Mouse (Mus musculus): ENCODE results near the gene Chchd1. TPM values are rescaled to one million over a fixed set of nuclear protein-coding genes. Genes with fewer than 3 reads are reported as not detected.
A peak's percentile ranks its signal among the peaks of the same experiment; 100 is the strongest.

Chchd1 gene
- polyA plus RNA-seq, 1 experiment from 2014 or later: 218 TPM

DNA sequence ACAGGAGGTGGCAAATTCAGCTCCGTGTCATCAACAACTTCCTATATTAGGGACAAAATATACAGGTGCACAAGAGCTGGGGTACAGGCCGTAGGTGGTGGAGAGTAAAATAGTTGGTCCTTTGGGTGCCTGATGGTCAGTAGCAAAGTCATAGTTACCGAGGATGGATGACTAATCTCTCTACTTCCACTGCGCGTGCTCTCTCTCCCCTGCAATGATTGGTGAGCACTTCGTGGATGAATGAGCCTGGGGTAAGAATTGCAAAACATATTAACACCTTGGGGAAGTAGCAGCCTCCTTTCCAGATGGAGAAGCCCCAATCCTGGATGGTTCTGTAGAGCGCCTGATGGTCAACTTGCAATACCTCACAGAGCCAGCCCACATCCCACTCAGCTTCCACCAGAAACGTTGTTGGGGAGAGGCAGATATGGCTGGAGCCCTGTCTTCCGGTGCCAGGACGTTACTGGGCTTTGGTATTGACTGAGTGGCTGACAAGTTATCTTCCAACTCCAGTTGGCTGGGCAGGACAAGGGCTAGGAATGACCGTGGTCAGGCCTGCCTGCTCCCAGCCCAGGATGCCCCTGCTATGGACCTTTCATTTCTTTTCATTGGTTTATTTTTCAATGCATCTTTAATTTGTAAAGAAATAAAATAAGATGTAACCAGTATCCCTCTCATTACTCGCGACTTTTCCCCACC lies 8.5 kb upstream of the Chchd1 start:
- Histone ChIP-seq H3K4me1 (ENCODE audit: control insufficient read depth, insufficient read depth, low read length) (peaks cover 31% of the 10 kb centered on the region), H3K4me3 (ENCODE audit: low read length) (peak overlapping the region; percentile 86), H3K4me2 (replicated peaks; ENCODE audit: low read depth, low read length) (peak overlapping the region; percentile 80), H3K36me3 (ENCODE audit: control insufficient read depth, insufficient read depth, low read length) (peaks cover 60% of the 10 kb centered on the region), H3K27ac (ENCODE audit: low read depth, low read length) (peak overlapping the region; percentile 98), H3K27me3 (ENCODE audit: control insufficient read depth, insufficient read depth, low read length) (no peaks in the 10 kb centered on the region), H3K9me3 (ENCODE audit: control insufficient read depth, low read length) (no peaks in the 10 kb centered on the region), H3K9ac (ENCODE audit: low read depth, low read length) (peak overlapping the region; percentile 87)
- ATAC-seq (ENCODE audit: low FRiP score, low TSS enrichment): peak; percentile 37; the same call in 1 of the 2 replicates
- 44% methylated on average over 13 of the region's 13 CpGs for WGBS

DNA sequence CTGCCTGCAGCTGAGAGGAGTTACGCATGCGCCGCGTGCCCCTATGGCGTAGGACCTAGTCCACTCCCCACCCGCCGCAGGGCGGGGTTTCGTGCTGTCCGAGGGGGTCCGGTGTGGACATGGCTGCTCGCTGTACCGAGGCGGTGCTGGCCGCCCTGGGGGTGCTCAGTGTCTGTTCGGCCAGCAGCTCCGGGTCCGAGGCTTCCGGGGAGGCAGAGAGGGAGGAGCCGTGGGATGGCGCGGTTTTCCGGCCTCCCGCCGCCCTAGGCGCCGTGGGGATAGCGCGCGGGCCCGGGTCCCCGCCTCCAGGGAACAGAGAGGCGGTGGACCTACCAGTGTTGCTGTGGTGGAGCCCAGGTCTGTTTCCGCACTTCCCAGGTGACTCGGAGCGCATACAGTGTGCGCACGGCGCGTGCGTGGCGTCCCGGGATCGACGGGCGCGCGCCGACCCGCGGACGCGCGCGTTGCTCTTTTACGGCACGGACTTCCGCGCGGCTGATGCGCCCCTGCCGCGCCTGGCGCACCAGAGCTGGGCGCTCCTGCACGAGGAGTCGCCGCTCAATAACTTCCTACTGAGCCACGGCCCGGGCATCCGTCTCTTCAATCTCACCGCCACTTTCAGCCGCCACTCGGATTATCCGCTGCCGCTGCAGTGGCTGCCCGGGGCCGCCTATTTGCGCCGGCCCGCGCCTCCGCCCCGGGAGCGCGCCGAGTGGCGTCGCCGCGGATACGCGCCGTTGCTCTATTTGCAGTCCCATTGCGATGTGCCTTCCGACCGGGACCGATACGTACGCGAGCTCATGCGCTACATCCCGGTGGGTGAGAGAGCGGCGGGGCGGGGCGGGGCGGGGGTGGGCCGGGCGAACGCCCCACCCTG lies 7.7 kb upstream of the Chchd1 start, which contains the start of gene Fut11:
Fut11 (plus strand) TSS at position 85 of the 877 bp plus-strand sequence.
- under 1% methylated on average over 109 of the region's 111 CpGs for WGBS
- H3K9ac ChIP-seq (ENCODE audit: low read depth, low read length): peak within 1 kb of the TSS; percentile 87
- peaks cover 52% of the 10 kb centered on the region for H3K36me3 ChIP-seq (ENCODE audit: control insufficient read depth, insufficient read depth, low read length)
- H3K27me3 ChIP-seq (ENCODE audit: control insufficient read depth, insufficient read depth, low read length): no peaks in the 10 kb centered on the region
- H3K27ac ChIP-seq (ENCODE audit: low read depth, low read length): peak within 1 kb of the TSS; percentile 98
- peak within 1 kb of the TSS; percentile 80 for H3K4me2 ChIP-seq (replicated peaks; ENCODE audit: low read depth, low read length)
- no peaks in the 10 kb centered on the region for H3K9me3 ChIP-seq (ENCODE audit: control insufficient read depth, low read length)
- peaks cover 31% of the 10 kb centered on the region for H3K4me1 ChIP-seq (ENCODE audit: control insufficient read depth, insufficient read depth, low read length)
- peak; percentile 95 for ATAC-seq (ENCODE audit: low FRiP score, low TSS enrichment)
- peak within 1 kb of the TSS; percentile 86 for H3K4me3 ChIP-seq (ENCODE audit: low read length)

DNA sequence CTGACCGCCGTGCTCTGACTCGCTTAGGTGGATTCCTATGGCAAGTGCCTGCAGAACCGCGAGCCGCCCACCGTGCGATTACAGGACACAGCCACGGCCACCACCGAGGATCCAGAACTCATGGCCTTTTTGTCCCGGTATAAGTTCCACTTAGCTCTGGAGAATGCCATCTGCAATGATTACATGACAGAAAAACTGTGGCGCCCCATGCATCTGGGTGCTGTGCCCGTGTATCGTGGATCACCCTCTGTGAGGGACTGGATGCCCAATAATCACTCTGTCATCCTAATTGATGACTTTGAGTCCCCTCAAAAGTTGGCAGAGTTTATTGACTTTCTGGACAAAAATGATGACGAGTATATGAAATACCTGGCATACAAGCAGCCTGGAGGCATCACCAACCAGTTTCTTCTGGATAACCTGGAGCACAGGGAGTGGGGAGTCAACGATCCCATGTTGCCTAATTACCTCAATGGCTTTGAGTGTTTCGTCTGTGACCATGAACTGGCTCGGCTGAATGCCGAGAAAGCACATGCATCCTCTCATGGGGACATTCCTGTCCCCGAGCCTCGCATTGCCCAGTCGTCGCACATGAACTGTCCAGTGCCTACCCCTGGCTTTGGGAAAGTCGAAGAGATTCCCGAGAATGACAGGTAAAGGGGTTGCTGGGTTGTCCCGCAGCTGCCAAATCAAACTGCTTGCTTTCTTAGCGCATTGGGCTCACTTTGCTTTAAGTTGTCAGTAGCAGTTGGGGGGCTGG lies 6.9 kb upstream of the Chchd1 start:
- no peaks in the 10 kb centered on the region for H3K27me3 ChIP-seq (ENCODE audit: control insufficient read depth, insufficient read depth, low read length)
- H3K4me1 ChIP-seq (ENCODE audit: control insufficient read depth, insufficient read depth, low read length): peaks cover 31% of the 10 kb centered on the region
- 12% methylated on average over 27 of the region's 27 CpGs for WGBS
- peaks cover 45% of the 10 kb centered on the region for H3K36me3 ChIP-seq (ENCODE audit: control insufficient read depth, insufficient read depth, low read length)
- H3K4me3 ChIP-seq (ENCODE audit: low read length): peak overlapping the region; percentile 86
- H3K4me2 ChIP-seq (replicated peaks; ENCODE audit: low read depth, low read length): peak overlapping the region; percentile 80
- H3K9ac ChIP-seq (ENCODE audit: low read depth, low read length): peak overlapping the region; percentile 87
- no peaks in the 10 kb centered on the region for H3K9me3 ChIP-seq (ENCODE audit: control insufficient read depth, low read length)
- ATAC-seq (ENCODE audit: low FRiP score, low TSS enrichment): no peak
- H3K27ac ChIP-seq (ENCODE audit: low read depth, low read length): peak overlapping the region; percentile 98

DNA sequence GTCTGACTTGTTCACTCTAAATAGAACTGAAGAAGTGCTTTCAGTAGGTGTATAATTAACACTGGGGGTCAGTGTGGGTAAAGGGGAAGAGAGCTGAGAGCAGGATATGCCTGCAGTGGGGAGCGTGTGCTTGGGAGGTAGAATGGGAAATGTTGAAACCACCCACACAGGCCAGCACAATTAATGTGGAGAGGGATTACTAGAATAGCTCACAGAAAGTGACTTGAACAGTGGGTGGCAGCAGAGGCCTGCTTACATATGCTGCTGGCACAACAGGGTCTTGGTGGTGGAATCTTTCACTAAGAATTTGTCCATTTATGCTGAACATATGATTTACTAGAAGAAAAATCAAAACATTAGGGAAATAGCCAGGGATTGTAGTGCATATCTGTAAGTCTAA lies 5.8 kb upstream of the Chchd1 start:
- no peak for ATAC-seq (ENCODE audit: low FRiP score, low TSS enrichment)
- Histone ChIP-seq H3K4me1 (ENCODE audit: control insufficient read depth, insufficient read depth, low read length) (peaks cover 41% of the 10 kb centered on the region), H3K4me3 (ENCODE audit: low read length) (peak overlapping the region; percentile 86; the same call in 1 of the 2 replicates), H3K9ac (ENCODE audit: low read depth, low read length) (peak overlapping the region; percentile 14; the same call in 1 of the 2 replicates), H3K27me3 (ENCODE audit: control insufficient read depth, insufficient read depth, low read length) (no peaks in the 10 kb centered on the region), H3K27ac (ENCODE audit: low read depth, low read length) (no peak overlapping the region), H3K9me3 (ENCODE audit: control insufficient read depth, low read length) (no peaks in the 10 kb centered on the region), H3K4me2 (replicated peaks; ENCODE audit: low read depth, low read length) (peak overlapping the region; percentile 80), H3K36me3 (ENCODE audit: control insufficient read depth, insufficient read depth, low read length) (peaks cover 35% of the 10 kb centered on the region)
- 21% methylated on average over 1 of the region's 1 CpGs for WGBS

DNA sequence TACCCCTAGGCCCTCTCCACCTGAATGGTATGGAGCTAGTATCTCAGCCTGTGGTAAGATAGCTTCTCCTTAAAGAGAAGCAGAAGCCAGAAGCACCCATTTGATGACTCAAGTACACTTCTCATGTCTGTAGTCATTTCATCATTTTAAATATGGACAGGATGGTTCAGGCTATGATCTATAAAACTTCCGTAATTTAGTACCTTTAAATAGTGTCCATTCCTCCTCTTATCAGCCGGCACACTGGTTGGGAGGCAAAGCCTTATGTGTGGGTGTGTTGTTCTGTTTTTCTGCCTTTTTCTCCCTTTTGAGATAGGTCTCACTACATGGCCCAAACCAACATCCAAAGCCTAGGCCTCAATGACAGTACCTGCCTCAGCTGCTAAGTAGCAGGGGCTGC lies 4.3 kb upstream of the Chchd1 start:
- Histone ChIP-seq H3K9me3 (ENCODE audit: control insufficient read depth, low read length) (no peaks in the 10 kb centered on the region), H3K9ac (ENCODE audit: low read depth, low read length) (no peak overlapping the region), H3K27me3 (ENCODE audit: control insufficient read depth, insufficient read depth, low read length) (no peaks in the 10 kb centered on the region), H3K36me3 (ENCODE audit: control insufficient read depth, insufficient read depth, low read length) (peaks cover 19% of the 10 kb centered on the region), H3K4me3 (ENCODE audit: low read length) (no peak overlapping the region), H3K4me1 (ENCODE audit: control insufficient read depth, insufficient read depth, low read length) (peaks cover 43% of the 10 kb centered on the region), H3K27ac (ENCODE audit: low read depth, low read length) (no peak overlapping the region), H3K4me2 (replicated peaks; ENCODE audit: low read depth, low read length) (0 out of 2 replicates have a peak overlapping the region, but pooled peaks have one; percentile 1)
- WGBS: 87% methylated on average over 2 of the region's 2 CpGs
- ATAC-seq (ENCODE audit: low FRiP score, low TSS enrichment): no peak

DNA sequence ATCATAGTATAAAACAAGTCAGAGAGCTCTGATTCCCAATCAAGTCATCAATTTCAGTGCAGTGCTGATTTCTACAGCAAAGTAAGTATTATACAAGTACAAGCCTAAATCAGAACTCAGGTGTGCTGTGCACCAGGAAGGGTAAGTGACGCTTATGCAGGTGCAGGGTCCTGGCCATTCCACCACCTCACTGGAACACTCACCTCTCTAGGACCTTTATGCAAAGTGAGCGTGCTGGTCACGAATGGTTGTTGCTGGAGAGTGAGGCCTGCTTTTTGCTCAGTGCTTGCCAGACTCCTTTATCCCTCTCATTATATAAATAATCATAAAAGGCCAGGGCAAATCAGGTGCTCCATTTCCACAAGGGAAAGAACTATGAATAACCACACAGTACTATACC lies 2.4 kb upstream of the Chchd1 start:
- H3K4me3 ChIP-seq (ENCODE audit: low read length): no peak overlapping the region

DNA sequence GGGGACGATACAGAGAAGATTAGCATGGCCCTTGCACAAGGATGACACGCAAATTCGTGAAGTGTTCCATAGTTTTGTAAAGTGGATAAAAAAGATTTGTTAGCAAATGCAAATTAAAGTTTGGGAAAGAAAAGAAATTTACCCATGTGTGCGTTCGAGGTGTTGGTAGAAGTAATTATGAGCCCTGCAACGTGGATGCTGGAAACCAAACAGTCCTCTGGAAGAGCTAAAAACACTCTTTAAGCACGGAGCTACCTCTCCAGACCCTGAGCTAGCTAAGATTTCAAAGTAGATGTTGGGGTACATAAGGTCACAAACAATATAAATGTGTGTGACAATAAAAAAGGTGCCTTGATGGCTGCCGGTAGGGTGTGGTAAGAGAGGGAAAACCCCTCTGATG lies 1.3 kb upstream of the Chchd1 start:
- H3K4me3 ChIP-seq (ENCODE audit: low read length): peak overlapping the region; percentile 90
- H3K4me1 ChIP-seq (ENCODE audit: control insufficient read depth, insufficient read depth, low read length): peaks cover 35% of the 10 kb centered on the region
- 78% methylated on average over 8 of the region's 8 CpGs for WGBS
- H3K4me2 ChIP-seq (replicated peaks; ENCODE audit: low read depth, low read length): peak overlapping the region; percentile 63
- peak overlapping the region; percentile 89; the same call in 1 of the 2 replicates for H3K9ac ChIP-seq (ENCODE audit: low read depth, low read length)
- peaks cover 23% of the 10 kb centered on the region for H3K36me3 ChIP-seq (ENCODE audit: control insufficient read depth, insufficient read depth, low read length)
- no peak for ATAC-seq (ENCODE audit: low FRiP score, low TSS enrichment)
- H3K27ac ChIP-seq (ENCODE audit: low read depth, low read length): no peak overlapping the region
- no peaks in the 10 kb centered on the region for H3K9me3 ChIP-seq (ENCODE audit: control insufficient read depth, low read length)
- no peaks in the 10 kb centered on the region for H3K27me3 ChIP-seq (ENCODE audit: control insufficient read depth, insufficient read depth, low read length)

More for the DNA sequence above, 2.4 kb upstream of the Chchd1 start:
- no peak for ATAC-seq (ENCODE audit: low FRiP score, low TSS enrichment)
- H3K4me2 ChIP-seq (replicated peaks; ENCODE audit: low read depth, low read length): no peak overlapping the region
- H3K9ac ChIP-seq (ENCODE audit: low read depth, low read length): no peak overlapping the region
- WGBS: 79% methylated on average over 3 of the region's 3 CpGs
- H3K9me3 ChIP-seq (ENCODE audit: control insufficient read depth, low read length): no peaks in the 10 kb centered on the region
- H3K27ac ChIP-seq (ENCODE audit: low read depth, low read length): no peak overlapping the region
- H3K4me1 ChIP-seq (ENCODE audit: control insufficient read depth, insufficient read depth, low read length): peaks cover 42% of the 10 kb centered on the region
- no peaks in the 10 kb centered on the region for H3K27me3 ChIP-seq (ENCODE audit: control insufficient read depth, insufficient read depth, low read length)
- peaks cover 23% of the 10 kb centered on the region for H3K36me3 ChIP-seq (ENCODE audit: control insufficient read depth, insufficient read depth, low read length)

DNA sequence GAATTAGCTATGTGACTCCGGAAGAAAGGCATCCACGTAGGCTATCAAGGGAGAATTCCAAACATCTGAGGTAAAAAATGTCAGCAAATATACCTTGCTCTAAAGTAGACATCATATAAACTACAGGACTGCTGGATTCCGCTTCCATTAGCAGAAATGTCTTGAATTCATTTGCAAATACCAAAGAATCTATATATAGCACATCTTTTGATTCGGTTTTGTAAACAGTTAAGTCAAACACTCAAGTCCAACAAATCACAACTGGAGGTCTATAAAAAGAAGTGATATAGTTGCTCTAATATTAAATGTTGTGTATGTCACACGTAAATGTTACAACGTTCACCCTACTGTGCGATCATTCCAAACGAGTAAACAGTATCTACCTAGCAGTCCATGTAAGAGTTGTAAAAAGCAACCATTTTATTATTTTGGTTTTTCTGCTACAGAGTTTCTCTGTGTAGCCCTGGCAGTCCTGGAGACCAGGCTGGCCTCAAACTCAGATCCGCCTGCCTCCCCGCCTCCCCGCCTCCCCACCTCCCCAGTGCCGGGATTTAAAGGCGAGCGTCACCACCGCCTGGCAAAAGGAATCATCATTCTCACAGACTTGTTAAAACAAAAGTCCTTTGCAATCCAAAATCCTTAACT lies 588 bp upstream of the Chchd1 start:
- Histone ChIP-seq H3K27me3 (ENCODE audit: control insufficient read depth, insufficient read depth, low read length) (no peaks in the 10 kb centered on the region), H3K27ac (ENCODE audit: low read depth, low read length) (peak overlapping the region; percentile 90), H3K36me3 (ENCODE audit: control insufficient read depth, insufficient read depth, low read length) (peaks cover 23% of the 10 kb centered on the region), H3K4me3 (ENCODE audit: low read length) (peak overlapping the region; percentile 90), H3K4me2 (replicated peaks; ENCODE audit: low read depth, low read length) (peak overlapping the region; percentile 63), H3K9ac (ENCODE audit: low read depth, low read length) (peak overlapping the region; percentile 89), H3K4me1 (ENCODE audit: control insufficient read depth, insufficient read depth, low read length) (peaks cover 29% of the 10 kb centered on the region), H3K9me3 (ENCODE audit: control insufficient read depth, low read length) (no peaks in the 10 kb centered on the region)
- ATAC-seq (ENCODE audit: low FRiP score, low TSS enrichment): peak; percentile 21
- 15% methylated on average over 15 of the region's 15 CpGs for WGBS
